ENCODE assay signal across 29 mouse cellular contexts in the genomic region with DNA sequence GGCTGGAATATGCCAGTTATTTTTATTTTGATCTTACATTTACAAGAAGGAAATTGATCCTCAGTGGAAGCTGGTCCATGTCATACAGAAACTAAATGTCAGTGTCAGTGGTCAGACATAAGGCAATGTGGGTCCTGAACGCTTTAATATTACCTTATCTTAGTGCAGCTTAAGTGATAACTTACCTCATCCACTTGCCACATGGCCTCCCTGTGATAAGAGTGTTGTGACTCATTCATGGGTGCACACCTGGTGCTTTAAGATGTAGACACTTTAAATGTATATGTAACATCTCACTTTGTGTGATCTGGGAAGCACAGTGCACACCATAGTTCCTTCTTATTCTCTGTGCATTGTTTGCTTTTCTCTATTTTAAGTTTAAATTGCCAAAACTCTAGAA. TPM values are rescaled to one million over a fixed set of nuclear protein-coding genes. Genes with fewer than 3 reads are reported as not detected.
DNase-seq lines count a peak whose midpoint lies in the region; ATAC-seq and TF ChIP-seq lines count a peak whose summit lies in the region.
"Had no signal": no experiment of that assay in that cellular context is flagged by ENCODE, and none has a peak within 500 bp of the region (broad histone marks: within the 10 kb centered on the region; RNA-seq: fewer than 3 reads in every experiment).

No protein-coding gene starts in this region.

- no peak overlapping the region for H3K27ac ChIP-seq in liver, embryonic 11.5 days (ENCODE audit: low read depth, low read length)
- H3K27ac ChIP-seq in liver, postnatal 0 days (ENCODE audit: low read depth): no peak overlapping the region
- no peak overlapping the region for H3K27ac ChIP-seq in liver, embryonic 14.5 days
- no peak overlapping the region for H3K27ac ChIP-seq in thymus, adult 2 months (ENCODE audit: control insufficient read depth, insufficient read depth, low read length)
- H3K27ac ChIP-seq: gastrocnemius, adult 2 months; hindbrain, embryonic 15.5 days; left cerebral cortex, adult 2 months; limb, embryonic 12.5 days; liver, embryonic 15.5 days; macrophage; midbrain, embryonic 10.5 days; midbrain, embryonic 15.5 days; neural tube, embryonic 15.5 days had no signal

- TF ChIP-seq POLR2A in thymus, adult 2 months (IDR thresholded peaks at IDR 0.05; ENCODE audit: control insufficient read depth, extremely low read depth, insufficient read depth, low read length, poor library complexity): no peak

- DNase-seq in liver, embryonic 11.5 days (ENCODE audit: low spot score): no peak
- no peak for DNase-seq in liver, postnatal 0 days
- peak; percentile 50 for DNase-seq in induced T-regulatory cell, adult 2 months (ENCODE audit: low read depth)
- DNase-seq in liver, embryonic 14.5 days (ENCODE audit: low read depth in 3 of 3, low spot score in 3 of 3): no peak
- DNase-seq in thymus, adult 2 months: no peak
- no peak for DNase-seq in spleen, postnatal 36 days (ENCODE audit: low spot score in 2 of 2)
- DNase-seq in lung, postnatal 10 days: no peak
- DNase-seq: adrenal gland, adult 8-10 months; cerebellum, adult 9-10 months; cerebellum, postnatal 36 days; gastrocnemius, adult 2 months; gastrocnemius, postnatal 36 days; heart, adult 18-20 months; kidney, adult 9 months; kidney, postnatal 14 days; retina, postnatal 1 day; right cerebral cortex, postnatal 25 days; thymus, postnatal 25 days had no signal

- H3K9me3 ChIP-seq in liver, embryonic 11.5 days (ENCODE audit: control insufficient read depth, low read length): no peaks in the 10 kb centered on the region
- H3K9me3 ChIP-seq in liver, postnatal 0 days (ENCODE audit: low read length): no peaks in the 10 kb centered on the region
- no peaks in the 10 kb centered on the region for H3K9me3 ChIP-seq in liver, embryonic 14.5 days (ENCODE audit: control insufficient read depth, low read length)
- H3K9me3 ChIP-seq: heart, embryonic 12.5 days; hindbrain, embryonic 15.5 days; limb, embryonic 12.5 days; liver, embryonic 15.5 days; midbrain, embryonic 10.5 days; midbrain, embryonic 15.5 days; neural tube, embryonic 15.5 days had no signal

- no peaks in the 10 kb centered on the region for H3K27me3 ChIP-seq in liver, embryonic 11.5 days (replicated peaks; ENCODE audit: control insufficient read depth, insufficient read depth, low read length)
- H3K27me3 ChIP-seq in liver, postnatal 0 days (ENCODE audit: insufficient read depth, low read length): no peaks in the 10 kb centered on the region
- H3K27me3 ChIP-seq in liver, embryonic 14.5 days (ENCODE audit: control insufficient read depth, insufficient read depth, low read length): no peaks in the 10 kb centered on the region
- no peaks in the 10 kb centered on the region for H3K27me3 ChIP-seq in thymus, adult 2 months (ENCODE audit: control insufficient read depth, insufficient read depth, low read length)
- H3K27me3 ChIP-seq: heart, embryonic 12.5 days; hindbrain, embryonic 15.5 days; limb, embryonic 12.5 days; liver, embryonic 15.5 days; midbrain, embryonic 15.5 days; neural tube, embryonic 15.5 days had no signal

- 14% methylated on average over 1 of the region's 1 CpGs for WGBS in liver, embryonic 11.5 days
- 47% methylated on average over 1 of the region's 1 CpGs for WGBS in liver, postnatal 0 days (ENCODE audit: insufficient replicate concordance)
- 17% methylated on average over 1 of the region's 1 CpGs for WGBS in liver, embryonic 14.5 days (ENCODE audit: insufficient replicate concordance)
- 93% methylated on average over 1 of the region's 1 CpGs for WGBS in thymus, adult 2 months

- no peak overlapping the region for H3K4me2 ChIP-seq in liver, embryonic 11.5 days
- no peak overlapping the region for H3K4me2 ChIP-seq in liver, postnatal 0 days (ENCODE audit: low read depth, low read length)
- H3K4me2 ChIP-seq in liver, embryonic 14.5 days (ENCODE audit: low read depth): no peak overlapping the region; the same call in 1 of the 2 replicates
- H3K4me2 ChIP-seq: heart, embryonic 12.5 days; hindbrain, embryonic 15.5 days; limb, embryonic 12.5 days; liver, embryonic 15.5 days; midbrain, embryonic 15.5 days; neural tube, embryonic 15.5 days had no signal

- 0 out of 2 replicates have a peak, but pooled peaks cover 5% of the 10 kb centered on the region for H3K36me3 ChIP-seq in liver, embryonic 11.5 days (ENCODE audit: control insufficient read depth, insufficient read depth, low read length)
- peaks cover 6% of the 10 kb centered on the region; the same call in 1 of the 2 replicates for H3K36me3 ChIP-seq in liver, postnatal 0 days (replicated peaks; ENCODE audit: insufficient read depth, low read length)
- no peaks in the 10 kb centered on the region for H3K36me3 ChIP-seq in liver, embryonic 14.5 days (replicated peaks; ENCODE audit: control insufficient read depth, insufficient read depth, low read depth)
- peaks cover 5% of the 10 kb centered on the region for H3K36me3 ChIP-seq in thymus, adult 2 months (ENCODE audit: control insufficient read depth, insufficient read depth, low read length)
- H3K36me3 ChIP-seq: hindbrain, embryonic 15.5 days; midbrain, embryonic 15.5 days; neural tube, embryonic 15.5 days had no signal

- TF ChIP-seq EP300 in liver, postnatal 0 days (IDR thresholded peaks at IDR 0.05; ENCODE audit: low read depth): no peak
- TF ChIP-seq EP300 in liver, embryonic 14.5 days (IDR thresholded peaks at IDR 0.05; ENCODE audit: low read depth): peak; percentile 57

- peak; percentile 62; the same call in 1 of the 2 replicates for ATAC-seq in liver, embryonic 11.5 days (replicated peaks; ENCODE audit: low FRiP score)
- ATAC-seq in liver, postnatal 0 days: no peak
- peak; percentile 53; the same call in 1 of the 2 replicates for ATAC-seq in liver, embryonic 14.5 days (ENCODE audit: insufficient read depth)
- ATAC-seq: forebrain, embryonic 16.5 days; midbrain, embryonic 15.5 days had no signal

- no peak overlapping the region for H3K9ac ChIP-seq in liver, embryonic 11.5 days (ENCODE audit: low read depth, low read length)
- H3K9ac ChIP-seq in liver, postnatal 0 days (replicated peaks): no peak overlapping the region
- no peak overlapping the region for H3K9ac ChIP-seq in liver, embryonic 14.5 days (replicated peaks)
- H3K9ac ChIP-seq: heart, embryonic 12.5 days; hindbrain, embryonic 15.5 days; limb, embryonic 12.5 days; liver, embryonic 15.5 days; midbrain, embryonic 15.5 days; neural tube, embryonic 15.5 days had no signal

- TF ChIP-seq CTCF in liver, postnatal 0 days (IDR thresholded peaks at IDR 0.05; ENCODE audit: low read depth): no peak
- TF ChIP-seq CTCF in liver, embryonic 14.5 days (IDR thresholded peaks at IDR 0.05; ENCODE audit: low read depth): no peak
- no peak for TF ChIP-seq CTCF in thymus, adult 2 months (IDR thresholded peaks at IDR 0.05; ENCODE audit: borderline replicate concordance, control insufficient read depth, extremely low read depth, insufficient read depth, low read length, poor library complexity)

- peaks cover 14% of the 10 kb centered on the region for H3K4me1 ChIP-seq in liver, embryonic 11.5 days (replicated peaks; ENCODE audit: control insufficient read depth, insufficient read depth, low read length)
- peaks cover 5% of the 10 kb centered on the region; the same call in 1 of the 2 replicates for H3K4me1 ChIP-seq in liver, postnatal 0 days (ENCODE audit: insufficient read depth)
- H3K4me1 ChIP-seq in liver, embryonic 14.5 days (replicated peaks; ENCODE audit: control insufficient read depth in 2 of 2, insufficient read depth in 2 of 2, low read length in 1 of 2): peaks cover 12% of the 10 kb centered on the region in 2 experiments
- peaks cover 7% of the 10 kb centered on the region for H3K4me1 ChIP-seq in thymus, adult 2 months (replicated peaks; ENCODE audit: control insufficient read depth, insufficient read depth, low read length)
- H3K4me1 ChIP-seq: limb, embryonic 12.5 days; midbrain, embryonic 10.5 days; midbrain, embryonic 15.5 days had no signal

- no peak overlapping the region for H3K4me3 ChIP-seq in liver, embryonic 11.5 days (ENCODE audit: low read depth, low read length)
- H3K4me3 ChIP-seq in liver, postnatal 0 days (ENCODE audit: low read depth, low read length): no peak overlapping the region
- H3K4me3 ChIP-seq in liver, embryonic 14.5 days (ENCODE audit: insufficient read depth in 1 of 2, low read depth in 2 of 2, low read length in 2 of 2): no peak overlapping the region
- no peak overlapping the region for H3K4me3 ChIP-seq in thymus, adult 2 months (ENCODE audit: control insufficient read depth, insufficient read depth, low read length)
- H3K4me3 ChIP-seq: erythroblast, embryonic 14.5 days; gastrocnemius, adult 2 months; heart, embryonic 12.5 days; hindbrain, embryonic 15.5 days; left cerebral cortex, adult 2 months; limb, embryonic 12.5 days; liver, embryonic 15.5 days; midbrain, embryonic 10.5 days; midbrain, embryonic 15.5 days; neural tube, embryonic 15.5 days had no signal

RNA-seq across cellular contexts. Expression of gene Peli1, which starts 14.3 kb away (rescaled TPM):
- 25.2 and 26.7 TPM in 2 replicates for polyA plus RNA-seq in liver, embryonic 11.5 days (2014; fragmentation: Nextera tagmentation; extraction: Ambion mirVana)
- 9.8 and 10.5 TPM in 2 replicates for polyA plus RNA-seq in liver, postnatal 0 days (2015; fragmentation: Nextera tagmentation; extraction: Ambion mirVana)
- 4.0 and 5.7 TPM in 2 replicates for polyA plus RNA-seq in liver, embryonic 14.5 days (2012; rRNA removed)
- polyA plus RNA-seq in liver, embryonic 14.5 days (2014; fragmentation: Nextera tagmentation; extraction: Ambion mirVana): 11.5 and 13.8 TPM in 2 replicates
- 53.4 and 80.4 TPM in 2 replicates for polyA plus RNA-seq in thymus, adult 2 months (2012; rRNA removed)
